Mouse (Mus musculus) heart, postnatal 36 days (tissue): Measurements from ENCODE around the gene Rps3. TPM values are rescaled to one million over a fixed set of nuclear protein-coding genes. Genes with fewer than 3 reads are reported as not detected.

Experiments
- DNase-seq, 2 experiments: peaks; one replicate each; pipeline ENCODE4 v3.0.0; 2021 to 2022
- intact Hi-C: fragments of 180-260 bp; cut with DNase I; formaldehyde crosslinking; loops from one replicate; pipeline ENCODE4 v1.15.1; 2025
- total RNA-seq, 2 experiments: library from RNA; stranded (reverse); gene quantifications; 2 replicates each; pipeline ENCODE4 v1.2.3; 2021

The Rps3 gene
- total RNA-seq, 2 experiments from 2014 or later = 324 to 333 TPM

DNA sequence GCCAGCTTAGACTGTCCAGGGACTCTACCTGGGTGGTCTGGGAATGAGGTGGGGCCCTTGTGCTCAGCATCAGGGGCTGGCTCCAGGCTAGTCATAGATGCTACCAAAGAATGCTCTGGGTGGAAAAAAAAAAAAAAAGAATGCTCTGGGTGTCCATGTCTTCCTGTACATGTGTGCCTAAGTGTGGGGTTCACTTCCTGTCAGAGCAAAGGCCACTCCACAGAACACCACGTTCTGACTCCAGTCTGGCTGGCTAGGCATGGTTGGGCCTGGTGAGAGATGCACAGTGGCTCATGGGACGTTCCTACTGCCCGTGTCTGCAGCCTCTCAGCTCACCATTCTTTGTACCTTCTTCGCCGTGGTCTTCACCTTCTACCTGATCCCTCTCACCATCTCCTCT is 34.9 kb downstream of the Rps3 start:
- intact Hi-C loops = no loop called here
- no peak for DNase-seq

DNA sequence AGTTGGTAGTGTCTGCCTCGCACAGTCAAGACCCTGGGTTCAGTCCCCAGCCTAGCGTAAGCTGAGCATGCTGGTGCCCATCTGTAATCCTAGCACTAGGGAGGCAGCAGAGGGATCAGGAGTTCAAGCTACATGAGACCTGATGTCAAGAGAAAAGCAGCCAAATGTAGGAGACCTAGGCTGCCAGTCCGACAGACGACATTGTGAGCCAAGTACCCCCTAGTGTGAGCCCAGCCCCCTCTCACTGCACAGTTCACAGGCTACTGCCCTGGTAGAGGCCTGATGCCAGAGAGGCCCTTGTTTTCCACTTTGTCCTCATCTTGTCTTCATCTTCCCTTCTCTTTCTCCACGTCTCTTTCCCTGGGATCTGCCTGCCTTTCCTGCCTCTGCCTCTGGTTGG is 36.2 kb downstream of the Rps3 start:
- DNase-seq = no peak
- intact Hi-C loops = no loop called here

DNA sequence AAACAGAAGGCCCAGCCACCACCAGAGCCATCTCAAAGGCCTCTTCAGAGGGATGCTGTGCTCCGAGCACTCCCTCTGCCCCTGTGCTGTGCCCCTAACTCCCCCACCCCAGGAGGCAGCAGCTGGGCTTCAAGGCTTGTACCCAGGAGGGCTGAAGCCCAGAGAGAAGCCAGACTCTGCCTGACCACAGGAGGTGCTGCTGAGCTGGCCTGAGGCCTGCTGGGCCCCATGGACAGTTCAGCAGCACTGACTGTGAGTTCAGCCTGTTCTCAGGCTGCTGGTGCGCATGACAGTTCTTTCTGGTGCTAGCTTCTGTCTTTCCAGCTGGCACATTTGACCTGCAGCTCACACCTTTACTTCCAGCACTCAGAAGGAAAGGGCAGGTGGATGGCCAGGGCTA is 37.7 kb downstream of the Rps3 start:
- intact Hi-C loops = no loop called here
- DNase-seq = no peak

DNA sequence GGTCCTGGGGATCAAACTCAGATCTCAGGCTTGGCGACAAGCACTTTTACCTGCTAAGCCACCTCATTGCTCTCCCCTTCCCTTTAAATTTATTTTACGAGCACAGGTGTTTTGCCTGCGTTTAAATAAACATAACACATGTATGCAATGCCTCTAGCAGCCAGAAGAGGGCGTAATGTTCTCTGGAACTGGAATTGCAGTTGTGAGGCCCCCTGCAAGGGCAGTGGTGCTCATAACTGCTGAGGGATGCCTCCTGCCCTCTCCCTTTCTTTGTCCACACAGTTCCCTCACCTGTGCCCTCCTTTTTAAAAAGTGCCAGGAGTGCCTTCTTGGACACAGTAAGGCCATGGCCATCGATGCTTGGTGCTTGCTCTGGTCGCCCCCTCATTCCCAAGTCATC is 39.5 kb downstream of the Rps3 start:
- intact Hi-C loops = no loop called here
- DNase-seq = no peak

DNA sequence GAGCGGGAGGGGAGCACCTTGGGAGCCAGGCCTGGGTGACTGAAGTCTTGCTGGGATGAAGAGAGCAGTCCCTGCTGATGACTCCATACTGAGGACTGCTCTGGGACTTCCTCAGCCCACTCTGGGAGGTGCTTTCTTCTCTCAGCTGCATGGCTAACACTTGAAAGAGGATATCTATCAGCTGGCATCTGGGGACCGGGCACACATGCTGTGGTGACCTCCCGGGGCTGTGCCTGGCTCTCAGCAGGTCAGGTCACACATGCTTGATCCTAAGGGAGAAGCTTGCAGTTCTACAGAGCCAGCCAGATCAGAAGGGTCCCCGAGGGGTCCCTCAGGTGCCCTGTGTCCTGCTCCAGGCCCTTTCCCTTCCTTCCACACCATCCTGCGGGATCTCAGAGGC is 40.4 kb downstream of the Rps3 start:
- intact Hi-C loops = no loop called here
- no peak for DNase-seq

DNA sequence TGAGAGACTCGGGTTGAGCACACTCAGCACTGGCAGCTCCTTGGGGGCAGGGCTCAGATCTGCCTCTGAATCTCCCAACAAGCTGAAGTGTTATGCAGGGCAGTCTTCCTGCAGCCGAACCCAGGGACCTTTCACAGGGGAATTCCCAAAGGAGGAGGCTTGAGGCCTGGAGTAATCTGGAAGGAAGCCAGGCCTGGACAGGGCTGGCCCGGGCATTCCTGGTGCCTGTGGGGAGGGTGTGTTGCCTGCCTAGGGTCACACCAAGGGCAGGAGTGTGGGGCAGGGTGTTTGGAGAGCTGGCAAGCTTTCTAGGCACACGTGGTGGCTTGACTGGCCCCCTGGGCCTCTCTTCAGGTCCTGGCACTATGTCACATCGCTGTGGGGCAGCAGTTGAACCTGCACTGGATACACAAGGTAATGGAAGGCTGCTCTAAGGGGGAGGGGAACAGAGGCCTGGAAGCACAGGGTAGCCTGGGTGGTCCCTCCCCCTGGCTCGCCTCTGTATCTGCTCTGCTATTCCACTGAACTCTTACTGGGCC is 41.9 kb downstream of the Rps3 start:
- intact Hi-C loops = no loop called here
- peak; percentile 55 to 73 for DNase-seq

DNA sequence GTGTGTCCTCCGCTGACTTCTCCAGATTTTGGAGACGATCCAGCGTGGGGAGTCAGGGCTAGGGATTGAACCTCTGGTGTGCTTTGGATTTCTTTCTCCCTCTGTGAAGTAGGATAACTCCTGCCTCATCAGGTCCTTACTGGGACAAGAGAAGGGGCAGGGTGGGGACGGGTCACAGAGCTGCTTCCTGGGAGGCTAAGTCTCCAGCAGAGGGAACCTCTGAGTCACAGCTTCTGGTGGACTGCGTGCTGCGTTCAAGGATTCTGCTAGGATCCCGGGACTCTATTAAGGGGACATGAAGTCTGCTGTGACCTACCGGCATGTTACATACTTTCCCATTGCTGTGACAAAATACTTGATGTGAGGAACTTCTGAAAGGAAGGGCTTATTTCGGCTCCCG is 44.7 kb downstream of the Rps3 start:
- no peak for DNase-seq
- intact Hi-C loops = no loop called here

DNA sequence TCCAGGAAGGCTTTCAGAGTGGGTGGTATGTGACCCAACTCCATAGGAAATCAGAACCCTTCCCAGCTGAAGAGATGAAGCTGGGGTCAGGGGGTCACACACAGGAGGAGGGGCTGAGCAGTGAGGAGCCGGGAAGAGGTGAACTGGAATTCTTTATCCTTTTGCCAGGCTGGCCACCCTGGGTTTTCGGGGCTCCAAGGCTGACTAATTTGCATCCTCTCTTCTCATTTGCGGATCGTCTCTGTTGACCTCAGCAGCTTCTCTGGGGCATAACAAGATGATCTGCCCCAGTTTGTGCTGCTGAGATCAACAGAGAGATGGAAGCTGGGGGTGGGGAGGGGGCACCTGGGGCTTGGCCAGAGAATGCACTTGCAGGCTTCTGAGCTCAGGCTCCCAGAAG is 47.0 kb downstream of the Rps3 start:
- intact Hi-C loops = no loop called here
- no peak for DNase-seq

DNA sequence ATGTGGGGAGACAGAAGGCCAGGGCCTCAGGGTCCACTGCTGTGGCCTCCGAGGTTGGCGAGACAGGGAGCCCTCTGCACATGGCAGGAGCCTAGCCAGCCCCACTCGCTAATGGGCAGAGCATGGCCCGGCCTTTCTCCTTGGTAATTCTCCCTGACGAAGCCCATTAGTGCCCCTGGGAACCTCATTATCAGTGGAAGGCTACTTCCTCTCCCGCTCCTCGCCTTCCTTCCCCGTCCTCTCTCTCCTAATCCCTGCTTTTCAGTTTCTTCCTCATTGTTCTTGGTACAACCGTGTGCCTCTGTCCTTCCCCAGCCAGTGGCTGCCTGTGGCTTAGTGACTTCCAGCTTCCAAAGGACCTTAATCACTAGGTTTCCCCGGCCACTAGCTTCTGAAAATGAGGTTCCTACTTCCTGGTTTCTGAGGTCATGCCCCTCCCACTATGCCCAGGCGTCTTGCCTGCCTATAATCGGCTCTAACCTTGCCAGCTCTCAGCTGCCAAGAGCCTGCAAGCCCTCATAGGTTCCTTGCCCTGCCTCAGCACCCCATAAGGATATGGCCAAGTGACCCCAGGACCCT is 48.8 kb downstream of the Rps3 start:
- intact Hi-C loops = no loop called here
- no peak for DNase-seq

DNA sequence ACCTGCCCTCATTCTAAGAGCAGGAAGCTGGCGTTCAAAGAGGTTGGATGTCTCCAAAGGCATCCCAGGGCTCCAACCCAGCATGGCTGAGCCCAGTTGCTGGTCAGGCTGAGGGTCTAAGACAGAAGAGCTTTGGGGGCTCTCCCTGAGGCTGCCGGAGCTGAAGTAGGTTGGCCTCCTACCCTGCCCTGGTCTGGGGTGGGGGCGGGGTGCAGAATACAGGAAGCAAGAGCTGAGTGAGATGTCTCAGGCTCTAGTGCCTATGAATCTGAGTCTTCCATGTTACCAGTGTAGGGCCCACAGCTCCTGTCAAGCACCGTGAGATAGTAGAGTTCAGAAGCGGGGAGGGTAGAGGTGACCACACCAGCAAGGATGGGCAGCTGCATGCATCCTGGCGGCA is 50.7 kb downstream of the Rps3 start:
- intact Hi-C loops = no loop called here
- DNase-seq = no peak

DNA sequence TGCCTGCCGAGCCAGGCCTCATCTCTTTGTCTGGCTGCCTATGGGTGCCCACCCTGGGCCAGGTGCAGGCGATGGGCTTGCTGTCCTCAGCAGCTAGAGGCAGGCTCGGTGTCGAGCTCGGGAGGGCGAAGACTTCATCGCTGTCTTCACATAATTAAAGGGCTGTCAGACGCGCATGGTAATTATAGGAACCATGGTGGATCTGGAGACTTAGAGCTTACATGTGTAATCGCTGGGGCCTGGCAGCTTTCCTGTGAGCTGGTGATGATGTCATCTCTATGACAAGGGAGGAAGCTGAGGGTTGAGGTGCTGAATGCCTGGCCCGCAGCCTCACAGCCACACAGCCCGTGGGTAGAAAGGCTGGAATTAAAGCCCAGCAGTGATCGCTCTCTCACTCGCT is 51.3 kb downstream of the Rps3 start:
- DNase-seq = peak in 1 of 2 experiments; percentile 40
- intact Hi-C loops = no loop called here

DNA sequence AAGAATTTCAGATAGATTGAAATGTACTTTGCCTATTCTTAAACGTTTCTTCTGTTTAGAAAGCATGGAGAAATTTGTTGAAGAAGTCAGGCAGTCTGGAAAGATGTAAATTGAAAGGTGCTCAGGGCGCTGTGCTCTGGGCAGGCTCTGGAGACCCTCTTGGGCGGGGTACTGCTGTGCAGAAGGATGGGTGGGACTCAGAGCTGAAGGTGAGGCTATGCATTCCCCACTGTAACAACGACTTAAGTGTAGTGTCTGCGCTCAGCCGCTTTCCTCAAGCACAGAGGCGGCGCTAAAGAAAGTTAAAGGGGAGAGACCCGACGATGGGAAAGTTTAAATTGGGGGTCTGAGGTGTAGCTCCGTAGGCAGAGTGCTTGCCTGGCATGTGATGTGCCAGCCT is 53.3 kb downstream of the Rps3 start:
- intact Hi-C loops = no loop called here

DNA sequence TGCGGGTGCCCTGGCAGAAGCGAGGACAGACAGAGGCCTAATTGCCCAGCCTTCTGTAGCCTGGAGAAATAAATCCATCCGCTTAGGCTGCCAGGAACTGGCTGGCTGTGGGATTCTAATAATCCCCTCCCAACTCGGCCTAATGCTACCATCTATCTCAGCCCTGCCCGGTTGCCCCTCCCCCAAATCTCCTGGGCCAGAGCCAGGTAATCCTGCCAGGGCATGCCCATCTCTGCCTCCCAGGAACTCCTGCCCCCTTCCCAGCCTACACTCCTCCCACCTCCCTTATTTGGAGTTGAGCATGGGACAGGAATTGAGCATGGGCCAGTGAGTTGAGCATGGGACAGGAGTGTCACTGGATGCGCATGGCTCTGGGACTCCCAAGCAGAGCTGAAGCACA is 53.8 kb downstream of the Rps3 start:
- DNase-seq = no peak
- intact Hi-C loops = no loop called here

More for the DNA sequence above, 53.3 kb downstream of the Rps3 start:
- no peak for DNase-seq

DNA sequence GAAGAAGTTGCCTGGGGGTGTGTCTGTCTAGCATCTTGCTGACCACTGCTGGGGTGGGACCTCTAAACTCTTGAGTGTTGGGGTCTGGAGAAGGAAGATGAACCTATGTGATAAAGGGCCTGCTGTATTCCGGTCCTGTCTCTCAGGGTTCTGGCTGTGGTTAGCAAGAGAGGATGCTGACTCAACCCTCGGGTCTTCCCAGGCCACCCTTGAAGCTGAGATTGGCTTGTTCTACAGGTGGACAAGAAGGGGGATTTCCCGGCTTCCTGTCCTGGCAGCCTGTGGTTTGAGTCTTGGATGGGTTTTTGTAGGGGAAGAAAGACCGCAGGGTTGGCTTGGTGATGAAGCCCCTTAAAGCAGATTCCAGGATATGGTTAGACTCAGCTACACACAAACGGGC is 54.7 kb downstream of the Rps3 start:
- DNase-seq = no peak
- intact Hi-C loops = no loop called here

DNA sequence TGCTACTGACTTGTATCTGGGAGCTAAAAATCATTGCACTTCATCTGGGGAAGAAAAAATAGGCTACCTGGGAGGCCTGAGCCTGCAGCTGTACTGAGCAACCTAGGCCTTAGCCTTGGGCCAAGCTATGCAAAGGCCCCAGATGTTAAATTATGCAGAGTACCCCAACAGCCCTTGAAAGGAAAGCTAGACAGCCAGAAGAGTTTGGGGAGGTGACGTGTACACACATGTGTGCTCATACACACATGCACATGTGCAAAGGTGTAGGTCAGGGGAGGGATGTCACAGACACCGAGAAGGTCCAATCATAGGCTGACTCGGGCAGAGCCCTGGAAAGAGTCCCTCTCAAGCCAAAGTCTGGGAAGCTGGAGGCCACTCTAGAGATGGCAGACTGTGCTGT is 55.6 kb downstream of the Rps3 start:
- no peak for DNase-seq
- intact Hi-C loops = no loop called here

Other genes with a start within 250 kb of the Rps3 start
- not detected for gene Mogat2, start 245.1 kb downstream of the Rps3 start, total RNA-seq
- gene Map6, start 216.3 kb downstream of the Rps3 start, total RNA-seq = 1 to 10 TPM; 2.9 to 3.3 TPM
- gene Serpinh1, start 130.5 kb downstream of the Rps3 start, total RNA-seq = 100 to 1,000 TPM; 241 to 339 TPM
- 10 to 100 TPM; 22.6 to 23.2 TPM for gene Gdpd5, start 102.3 kb downstream of the Rps3 start, total RNA-seq
- not detected for gene Klhl35, start 17.7 kb downstream of the Rps3 start, total RNA-seq
- 10 to 100 TPM; 22.3 to 25.3 TPM for gene Arrb1, start 51.7 kb upstream of the Rps3 start, total RNA-seq
- gene Tpbgl, start 143.4 kb upstream of the Rps3 start, total RNA-seq = 1 to 10 TPM; 3.0 to 3.6 TPM
- gene Slco2b1, start 227.6 kb upstream of the Rps3 start, total RNA-seq = 10 to 100 TPM in 1 of 2 experiments, 1 to 10 TPM in 1; 9.0 to 12.0 TPM
- under 1 TPM in 1 of 2 experiments, not detected in 1; 0.22 TPM for gene Olfr520, start 246.5 kb upstream of the Rps3 start, total RNA-seq